Mouse (Mus musculus) layer of hippocampus, postnatal 14 days (tissue): ENCODE measurements at regions not wholly inside any gene's neighbourhood (a gene's known extent, or its start where the extent isn't known, plus 50 kb on each side); places are given as distances from the start of the nearest gene placed in this dataset.

Experiments used
- DNase-seq, 2 experiments: peaks; one replicate each; pipeline ENCODE4 v3.0.0; 2021 to 2022; ENCODE audit warnings: low spot score in 2 of 2, mixed read lengths in 1 of 2

DNA sequence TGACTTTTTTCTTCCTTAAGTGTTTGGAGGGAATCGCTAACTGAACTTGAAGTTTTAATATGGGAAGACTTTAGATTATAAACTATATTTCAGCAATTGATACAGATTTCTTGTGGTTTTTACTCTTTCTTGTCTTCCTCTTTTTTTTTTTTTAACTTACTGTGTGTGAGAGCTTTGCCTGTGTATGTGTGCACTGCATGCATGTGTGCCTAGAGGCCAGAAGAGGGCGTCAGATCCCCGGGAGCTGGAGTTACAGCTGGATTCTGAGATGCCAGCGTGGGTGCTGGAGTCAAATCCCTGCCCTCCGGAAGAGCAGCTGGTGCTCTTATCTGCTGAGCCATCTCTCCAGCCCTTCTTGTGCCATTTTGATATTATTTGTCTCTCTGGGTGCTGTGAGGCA, 129.6 kb downstream of the Trim33 start:
- no peak for DNase-seq

DNA sequence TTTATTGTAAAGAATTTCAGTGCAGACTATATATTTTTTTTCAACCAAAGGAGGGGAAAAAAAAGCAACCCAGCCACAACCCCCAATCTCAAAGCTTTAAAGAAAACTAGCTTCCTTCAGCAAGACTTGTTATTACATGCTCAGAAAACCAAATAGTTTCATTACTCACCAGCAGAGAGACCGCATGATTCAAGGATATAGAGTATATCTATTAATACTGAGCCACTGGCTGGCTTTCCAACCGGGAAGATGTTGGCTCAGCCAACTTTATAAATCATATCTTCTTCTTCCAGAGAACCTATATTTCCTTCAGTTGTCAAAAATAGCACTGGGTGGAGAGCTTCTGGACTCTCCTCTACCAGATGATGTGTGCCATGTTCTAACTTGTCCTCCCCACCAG, 133.2 kb downstream of the Trim33 start:
- no peak for DNase-seq

DNA sequence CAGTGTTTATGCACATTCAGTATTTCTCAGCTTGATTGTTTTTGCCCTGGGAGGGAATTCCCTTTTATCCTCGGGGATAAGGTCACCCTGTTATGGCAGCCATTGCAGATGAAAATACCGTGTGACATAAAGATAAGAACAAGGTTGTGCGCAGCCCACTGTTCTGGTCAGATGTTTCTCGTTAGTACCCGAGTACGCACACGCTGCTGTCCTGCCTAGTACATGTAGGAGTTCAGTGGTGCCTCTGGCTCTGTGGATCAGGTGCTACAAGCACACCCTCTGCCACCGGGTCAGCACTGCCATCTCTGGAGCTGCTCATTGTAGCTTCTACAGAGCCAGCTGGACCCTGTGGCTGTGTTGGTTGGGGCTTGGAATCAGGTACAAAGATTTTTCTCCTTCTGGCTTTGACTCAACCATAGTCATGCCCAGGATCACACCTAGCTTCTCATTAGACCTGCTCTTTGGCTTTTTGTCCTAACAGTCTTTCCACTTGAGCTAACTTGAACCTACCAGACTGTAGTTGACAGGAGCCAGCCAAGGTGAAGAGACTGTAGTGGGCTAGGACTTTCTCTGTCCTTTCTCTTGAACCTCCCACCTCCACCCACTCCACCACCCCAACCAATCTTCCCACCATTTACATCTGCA, 136.1 kb downstream of the Trim33 start:
- no peak for DNase-seq

DNA sequence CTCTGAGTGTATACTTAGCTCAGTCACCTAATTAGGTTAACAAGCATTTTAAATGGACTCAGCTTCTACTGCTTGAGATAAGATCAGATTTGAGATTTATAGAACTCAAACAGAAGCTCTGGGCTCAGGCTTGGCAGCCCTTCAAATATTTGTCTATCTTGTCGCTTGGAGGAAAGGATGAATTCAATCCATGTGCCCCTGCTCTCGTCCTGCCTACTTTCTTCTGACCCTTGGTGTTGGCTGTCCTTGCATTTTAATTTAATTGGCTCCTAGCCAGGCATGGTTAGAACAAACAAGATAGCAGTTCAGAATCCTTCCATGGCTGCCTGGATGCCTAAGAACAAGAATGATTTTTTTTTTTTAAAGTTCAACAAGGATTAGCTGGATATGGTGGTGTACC, 137.2 kb downstream of the Trim33 start:
- DNase-seq = no peak

DNA sequence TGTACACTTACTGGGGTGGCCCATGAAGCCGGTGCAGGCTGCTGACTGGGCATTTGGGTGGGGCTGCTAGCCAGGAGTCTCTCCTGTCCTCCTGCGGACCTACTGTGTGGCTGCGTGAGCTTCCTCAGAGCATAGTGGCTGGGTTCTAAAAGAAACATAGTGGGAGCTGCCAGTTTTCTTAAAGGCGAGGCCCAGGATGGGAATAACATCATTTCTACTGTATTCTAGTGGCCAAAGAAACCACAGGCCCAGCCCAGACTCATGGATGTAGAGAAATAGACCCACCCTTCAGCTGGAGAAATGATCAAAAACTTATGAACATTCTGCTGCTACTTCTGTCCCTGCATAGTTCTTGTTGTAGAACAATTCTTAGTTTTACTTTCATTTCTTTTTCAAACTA, 138.7 kb downstream of the Trim33 start:
- DNase-seq = no peak

DNA sequence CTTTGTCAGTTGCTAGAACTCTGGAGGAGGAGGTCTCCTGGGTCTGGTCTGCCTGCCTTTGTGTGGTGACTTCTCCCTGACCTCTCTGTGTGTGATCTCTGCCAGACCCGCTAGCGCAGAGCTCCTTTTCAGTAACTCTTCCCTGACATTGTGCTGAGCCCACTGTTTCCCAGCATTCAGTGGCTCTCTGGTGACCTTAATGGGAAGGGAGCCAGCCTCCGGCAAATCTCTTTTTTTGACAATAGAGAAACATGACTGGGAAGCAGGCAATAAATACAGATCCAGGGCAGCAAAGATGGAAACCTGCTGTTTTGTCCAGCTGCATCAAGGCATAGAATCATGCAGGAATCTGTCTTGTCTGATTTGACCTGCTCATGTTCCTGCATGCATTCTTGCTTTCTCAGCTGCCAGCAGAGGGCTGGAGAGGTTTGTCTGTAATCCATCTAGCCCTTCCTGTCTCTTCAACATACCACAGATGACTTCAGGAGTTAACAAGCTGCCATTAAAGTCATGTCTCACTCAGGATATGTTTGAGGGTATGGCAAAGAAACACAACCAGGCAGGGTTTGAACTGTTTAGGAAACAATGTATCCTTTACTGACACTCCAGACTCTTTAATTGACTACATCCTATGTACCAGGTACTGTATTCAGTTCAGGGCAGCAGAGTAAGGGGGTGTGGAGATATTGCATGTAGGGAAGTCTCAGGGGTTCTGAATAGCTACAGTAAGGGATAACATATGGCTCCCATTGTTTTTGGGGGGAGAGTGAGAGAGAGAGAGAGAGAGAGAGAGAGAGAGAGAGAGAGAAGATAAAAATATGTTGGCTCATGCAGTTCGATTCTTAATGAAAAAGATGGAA, 140.9 kb downstream of the Trim33 start:
- no peak for DNase-seq

DNA sequence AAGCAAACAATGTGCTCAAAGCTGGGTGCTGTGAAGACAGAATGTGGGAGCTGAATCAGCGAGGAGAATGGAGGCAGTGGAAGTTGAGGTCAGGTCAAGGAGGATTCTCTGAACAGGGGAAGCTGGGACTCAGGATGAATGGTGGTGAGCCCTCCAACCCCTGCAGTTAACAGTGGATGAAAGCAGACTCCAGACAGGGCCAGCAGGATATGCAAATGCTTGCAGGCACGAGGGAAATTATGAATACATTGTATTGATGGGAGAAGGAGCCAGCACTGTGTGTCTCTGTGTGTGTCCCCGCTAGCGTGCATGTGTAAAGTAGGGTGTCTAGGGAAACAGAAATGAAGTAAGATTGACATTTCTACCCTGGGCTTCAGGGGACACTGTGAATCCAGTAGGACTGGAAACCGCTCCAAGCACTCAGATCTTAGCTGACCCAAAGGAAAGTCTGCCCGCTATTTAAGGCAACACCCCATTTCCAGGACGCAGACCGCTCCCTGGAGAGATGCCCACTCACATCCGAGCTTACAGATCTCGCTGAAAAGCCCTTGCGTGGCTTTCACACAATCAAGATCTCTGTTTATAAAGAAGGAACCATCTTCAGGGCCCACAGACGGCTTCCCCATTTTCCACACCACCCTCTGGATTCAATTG, 141.7 kb downstream of the Trim33 start:
- peak in 1 of 2 experiments; percentile 28 for DNase-seq

DNA sequence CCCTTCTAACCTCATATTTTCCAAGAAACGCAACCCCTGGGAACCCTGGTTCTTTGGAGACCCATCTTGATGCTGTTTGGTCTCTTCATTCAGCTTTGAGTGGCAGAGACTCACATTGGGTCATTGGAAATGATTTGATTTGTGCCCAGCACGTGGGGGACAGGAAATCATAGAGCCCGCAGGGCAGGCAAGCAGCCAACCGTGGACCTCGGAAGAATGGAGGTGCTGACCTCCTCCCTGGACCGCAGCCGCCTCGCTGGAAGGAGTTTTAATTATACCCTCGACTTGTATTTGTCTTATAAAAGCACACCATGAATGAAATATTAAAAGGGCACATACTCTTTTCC, 142.2 kb downstream of the Trim33 start:
- DNase-seq = no peak

DNA sequence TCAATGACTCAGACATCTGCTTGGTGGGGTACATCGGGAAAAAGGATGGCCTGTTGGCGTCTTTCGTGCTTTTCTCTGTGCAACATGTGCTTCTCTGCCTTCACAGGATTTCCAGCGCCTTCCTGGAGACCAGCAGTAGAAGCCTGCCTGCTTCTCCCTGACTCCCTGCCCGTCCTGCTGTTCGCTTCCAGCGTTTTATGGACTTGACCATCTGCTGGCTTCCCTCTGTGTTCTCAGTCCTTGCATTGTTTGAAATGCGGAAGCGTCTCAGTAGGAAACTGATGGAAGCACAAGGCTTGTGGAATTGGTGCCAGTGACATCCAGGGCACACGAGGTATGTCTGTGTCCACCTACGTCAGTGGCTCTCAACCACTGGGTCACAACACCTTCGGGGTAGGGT, 143.7 kb downstream of the Trim33 start:
- no peak for DNase-seq

DNA sequence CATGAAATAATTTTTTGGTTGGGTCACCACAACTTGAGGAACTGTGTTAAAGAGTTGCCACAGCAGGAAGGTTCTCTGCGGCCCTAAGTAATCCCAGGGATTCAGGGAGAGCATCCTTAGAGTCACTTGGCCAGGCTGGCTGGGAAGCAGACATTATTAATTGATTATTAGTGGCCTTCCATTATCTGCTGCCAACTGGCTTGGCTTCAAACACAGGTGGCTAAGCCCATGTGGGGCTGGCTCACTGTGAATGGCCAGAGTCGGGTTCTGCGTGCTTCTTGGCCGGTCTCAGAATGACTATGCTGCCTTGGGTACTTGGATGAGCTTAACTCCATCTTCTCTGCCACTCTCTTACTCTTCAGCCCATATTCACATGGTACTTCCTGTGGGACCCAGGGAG, 144.2 kb downstream of the Trim33 start:
- DNase-seq = no peak

DNA sequence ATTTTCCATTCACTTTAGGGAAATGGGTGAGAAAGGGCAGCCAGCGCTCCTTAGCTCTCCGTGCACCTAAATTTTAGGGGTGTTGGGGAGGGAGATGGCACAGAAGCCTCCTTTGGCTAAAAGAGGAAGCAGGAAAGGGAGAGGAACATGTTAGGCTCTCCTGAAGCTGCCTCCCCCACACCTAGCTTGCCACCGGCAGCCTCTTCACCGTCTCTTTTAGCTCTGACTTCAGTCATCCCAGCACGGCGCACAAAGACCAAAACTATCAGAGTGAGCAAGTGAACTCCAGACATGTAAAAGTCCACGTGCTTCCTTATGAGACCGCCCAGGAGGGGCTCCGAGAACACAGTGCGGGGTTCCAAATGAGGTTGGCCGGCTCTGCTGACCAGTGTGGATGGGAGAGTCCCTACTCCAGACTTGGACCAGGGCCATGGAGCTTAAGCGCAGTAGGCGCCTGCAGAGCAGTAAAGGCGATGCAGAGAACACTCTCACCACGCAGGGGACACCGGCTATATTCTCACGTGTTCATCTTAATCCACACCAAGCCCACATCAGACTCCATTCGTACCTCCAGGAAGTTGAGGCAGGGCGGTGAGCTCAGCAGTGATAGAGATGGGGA, 146.8 kb downstream of the Trim33 start:
- no peak for DNase-seq

DNA sequence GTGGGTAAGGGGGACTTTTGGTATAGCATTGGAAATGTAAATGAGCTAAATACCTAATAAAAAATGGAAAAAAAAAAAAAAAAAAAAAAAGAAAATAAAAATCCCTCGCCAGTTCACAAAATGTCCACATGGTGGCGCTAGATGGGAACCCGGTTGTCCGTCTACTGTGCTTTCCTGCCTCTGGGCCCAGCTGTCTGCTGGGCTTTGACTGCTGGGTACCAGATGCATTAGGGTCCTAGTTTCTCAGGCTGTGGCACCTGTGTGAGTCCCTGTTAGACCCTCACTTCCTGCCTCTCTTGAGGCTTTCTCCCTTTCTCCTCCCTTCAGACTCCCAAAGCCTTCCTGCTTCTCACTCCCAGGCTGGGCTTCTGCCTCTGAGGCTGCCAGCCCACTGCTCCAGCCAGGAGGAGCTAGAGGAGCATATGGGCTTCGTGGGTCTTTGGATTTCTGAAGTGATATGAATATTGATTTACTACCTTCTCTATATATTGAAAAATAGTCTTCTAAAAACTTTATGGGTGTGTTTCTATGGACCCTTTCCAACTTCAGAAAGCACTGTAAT, 145.7 kb upstream of the Syt6 start:
- no peak for DNase-seq

DNA sequence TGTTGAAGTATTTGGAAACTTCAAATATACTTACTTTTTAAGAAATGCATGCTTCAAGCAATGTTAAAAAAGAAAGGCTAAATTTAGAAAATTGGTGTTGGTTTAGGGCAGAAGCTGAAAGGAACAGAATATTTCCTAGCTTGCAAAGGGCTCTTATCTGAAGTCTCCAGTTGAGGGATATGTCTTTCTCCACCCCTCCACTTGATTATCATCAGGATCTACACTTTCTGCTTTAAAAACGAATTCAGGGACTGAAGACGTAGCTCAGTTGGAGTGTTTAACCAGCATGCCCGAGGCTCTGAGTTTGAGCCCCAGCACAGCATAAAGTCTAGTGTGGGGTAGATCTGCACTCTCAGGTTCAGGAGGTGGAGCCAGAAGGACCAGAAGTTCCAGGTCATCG, 144.9 kb upstream of the Syt6 start:
- DNase-seq = no peak

DNA sequence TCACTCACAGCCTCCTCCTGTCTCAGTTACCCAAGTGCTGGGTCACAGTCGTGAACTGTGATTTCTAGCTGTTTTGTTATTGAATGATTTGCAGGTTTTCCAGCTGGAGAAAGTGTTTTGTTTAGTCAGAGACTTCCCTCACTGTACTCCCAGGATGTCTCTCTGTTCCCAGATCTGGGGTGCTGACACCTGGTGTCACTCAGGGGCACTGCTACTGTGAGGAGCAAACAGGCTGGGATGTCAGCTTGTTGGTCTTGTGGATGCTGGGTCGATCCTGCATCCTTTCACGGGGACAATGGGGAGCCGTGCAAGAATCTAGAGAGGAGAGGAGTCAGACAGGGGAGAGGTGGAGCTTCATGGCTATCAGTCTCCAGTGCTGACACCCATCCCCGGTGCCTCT, 142.8 kb upstream of the Syt6 start:
- no peak for DNase-seq

DNA sequence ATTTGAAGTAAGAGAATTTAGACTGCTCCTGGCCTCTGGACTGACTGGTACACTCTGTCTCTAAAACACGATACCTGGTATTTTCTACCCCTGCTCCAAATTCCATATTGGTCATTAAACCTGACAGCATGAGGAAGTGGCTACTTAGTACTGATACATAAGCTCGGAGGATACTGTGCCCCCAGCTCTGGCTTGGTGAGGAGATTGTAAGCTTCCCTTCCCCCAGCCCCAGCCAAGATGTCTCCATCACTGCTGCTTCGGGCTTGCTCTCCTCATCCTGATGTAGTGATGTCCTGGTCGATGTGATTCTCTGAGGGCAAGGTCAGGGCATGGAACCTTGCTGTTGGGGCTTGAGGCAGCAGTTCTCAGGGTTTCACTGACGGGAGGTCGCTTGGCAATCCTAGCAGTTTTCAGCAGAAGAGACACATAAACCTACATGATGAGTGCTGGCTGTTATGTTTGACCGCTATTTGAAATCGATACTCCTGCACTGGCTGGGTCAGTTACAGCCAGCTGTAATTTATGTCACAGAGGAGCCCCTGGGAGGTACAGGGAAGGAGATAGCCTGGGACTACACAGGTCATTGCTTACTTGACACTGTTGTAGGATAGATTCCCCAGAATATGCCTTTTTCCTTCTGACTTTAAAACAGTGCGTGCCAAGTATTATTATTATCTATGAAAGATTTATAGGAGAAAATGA, 138.0 kb upstream of the Syt6 start:
- DNase-seq = no peak

DNA sequence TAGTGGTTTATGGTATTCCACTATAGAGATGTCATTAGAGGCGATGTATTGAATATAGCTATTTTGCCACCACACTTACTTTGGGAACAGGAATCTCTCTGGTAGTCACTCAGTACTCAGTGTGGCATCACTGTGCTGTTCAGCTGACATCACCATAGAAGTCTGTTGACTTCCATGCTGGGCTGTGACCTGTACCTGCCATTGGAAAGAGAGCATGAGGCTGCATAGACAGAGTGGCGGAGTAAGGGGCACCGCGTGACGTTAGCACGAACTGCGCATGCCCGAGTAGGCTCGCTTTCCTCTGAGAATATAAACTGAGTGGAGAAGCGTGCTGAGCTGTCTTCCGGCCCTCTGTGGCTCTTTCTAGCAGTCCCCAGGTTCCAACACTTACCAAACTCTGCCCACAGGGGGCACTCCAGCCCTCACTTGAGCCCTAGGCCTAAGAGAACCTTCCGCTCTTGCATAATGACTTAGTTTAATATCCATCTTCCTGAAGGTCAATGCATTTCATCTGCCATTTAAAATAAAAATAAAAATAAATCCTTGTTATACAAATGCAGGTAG, 136.2 kb upstream of the Syt6 start:
- DNase-seq = peak; percentile 18 to 24

DNA sequence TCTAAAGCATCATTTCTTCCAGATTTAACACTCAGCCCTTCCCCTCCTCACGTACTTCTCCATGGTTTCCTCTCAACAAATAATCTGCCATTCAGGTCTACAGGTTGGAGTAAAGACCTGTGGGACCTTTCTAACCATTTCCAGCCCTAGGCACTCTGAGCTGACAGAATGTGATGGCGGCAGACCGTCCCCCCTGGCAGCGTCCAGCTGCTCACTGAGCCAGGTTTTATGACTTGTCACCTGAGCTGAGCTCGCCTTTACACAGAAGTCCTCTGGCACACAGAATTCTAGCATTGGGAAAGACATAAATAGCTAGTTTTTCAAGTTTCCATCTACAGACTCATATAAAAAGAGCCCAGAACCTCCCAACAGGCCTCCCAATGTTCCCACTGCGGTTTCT, 131.8 kb upstream of the Syt6 start:
- DNase-seq = no peak

DNA sequence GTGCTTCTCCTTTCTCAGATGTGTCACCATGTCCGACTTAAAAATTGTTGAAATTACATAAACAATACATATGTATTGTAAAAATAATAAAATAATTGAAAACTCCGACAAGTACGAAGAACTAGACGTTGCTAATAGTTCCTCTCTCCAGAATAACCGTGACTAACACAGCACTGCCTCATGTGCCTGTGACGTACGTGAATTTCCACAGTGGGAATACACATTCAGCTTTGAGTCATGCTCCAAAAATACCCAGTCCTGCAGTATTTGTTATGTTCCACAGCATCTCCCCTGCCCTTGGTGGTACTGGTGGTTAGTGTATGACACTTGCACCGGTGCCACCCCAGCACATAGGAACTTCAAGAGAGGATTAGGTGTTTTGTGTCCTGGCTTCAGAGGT, 129.2 kb upstream of the Syt6 start:
- DNase-seq = no peak

DNA sequence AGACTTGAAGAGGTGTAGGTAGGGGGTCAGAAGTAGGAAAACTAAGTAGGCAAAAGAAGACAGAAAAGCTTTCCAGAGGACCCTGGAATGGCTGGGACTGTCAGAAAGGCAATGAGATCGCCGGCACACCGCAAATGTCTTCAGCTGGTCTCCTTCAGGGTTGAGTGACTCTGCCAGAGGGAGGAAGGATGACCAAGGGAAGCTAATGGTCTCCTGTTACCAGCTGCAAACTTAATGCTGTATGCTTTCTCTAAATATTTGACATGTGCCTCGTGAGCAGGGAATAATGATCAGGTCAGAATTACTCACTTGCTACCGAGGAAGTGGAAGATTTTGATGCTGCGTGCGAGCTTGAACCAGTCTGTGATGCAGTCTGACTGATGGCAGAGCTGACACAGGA, 125.2 kb upstream of the Syt6 start:
- DNase-seq = no peak

DNA sequence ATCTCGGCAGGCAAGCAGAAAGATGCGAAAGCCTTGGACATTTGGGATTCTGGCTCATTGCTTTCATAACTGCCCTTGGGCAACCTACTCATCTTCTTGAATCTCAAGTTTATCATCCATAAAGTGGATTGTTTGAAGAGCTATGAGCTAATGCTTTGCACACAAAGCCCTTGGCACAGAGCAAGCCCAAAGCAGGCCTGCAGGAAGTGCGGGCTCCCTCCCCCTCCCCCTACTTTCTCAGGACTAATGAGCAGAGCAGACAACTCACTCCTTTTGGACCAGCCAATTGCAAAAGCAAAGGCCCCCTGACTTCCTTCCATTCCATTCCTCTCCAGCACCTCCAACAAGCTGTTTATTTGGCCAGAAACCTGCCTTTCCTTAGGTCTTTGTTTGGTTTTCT, 123.1 kb upstream of the Syt6 start:
- DNase-seq = no peak

DNA sequence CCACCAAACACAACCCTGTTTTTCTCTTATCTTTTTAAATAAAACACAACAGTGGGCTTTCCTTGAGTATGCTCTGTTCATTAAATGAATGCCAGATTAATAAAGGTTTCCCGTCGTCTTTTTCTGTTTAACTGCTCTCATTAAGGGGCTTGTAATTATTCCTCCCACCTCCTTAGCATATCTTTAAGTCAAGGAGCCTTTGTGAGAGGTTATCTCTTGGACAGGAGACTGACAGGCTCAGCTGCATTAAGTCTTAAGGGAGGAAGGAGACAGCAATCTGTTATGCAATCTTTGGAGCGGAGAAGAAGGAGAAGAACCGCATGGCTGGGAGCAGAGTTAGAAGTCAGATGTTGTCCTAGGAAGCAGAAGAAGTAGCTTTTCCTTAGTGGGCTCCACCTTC, 111.3 kb upstream of the Syt6 start:
- no peak for DNase-seq
